Mouse (Mus musculus) heart, embryonic 12.5 days (tissue): ENCODE measurements at regions not wholly inside any gene's neighbourhood (a gene's known extent, or its start where the extent isn't known, plus 50 kb on each side); places are given as distances from the start of the nearest gene placed in this dataset.

ENCODE experiments used
- ATAC-seq: fragments of 200-750 bp; cut with Nextera tagmentation; 2 replicates; pipeline ENCODE4 v1.8.0; 2017; ENCODE audit warnings: moderate TSS enrichment, moderate library complexity; ENCODE audit not compliant: insufficient number of reproducible peaks, low FRiP score
- H3K27ac ChIP-seq: fragments of 300-500 bp; sonication (generic); 2 replicates; pipeline ENCODE4 v1.5.1; 2016; ENCODE audit warnings: mild to moderate bottlenecking, moderate library complexity; ENCODE audit not compliant: poor library complexity, severe bottlenecking
- H3K27me3 ChIP-seq: fragments of 300-500 bp; sonication (generic); replicated peaks from 2 replicates; pipeline ENCODE4 v1.6.1; 2016; ENCODE audit warnings: mild to moderate bottlenecking, moderate library complexity
- H3K36me3 ChIP-seq: fragments of 300-500 bp; sonication (generic); 2 replicates; pipeline ENCODE4 v1.6.1; 2016; ENCODE audit warnings: mild to moderate bottlenecking, moderate library complexity
- H3K4me1 ChIP-seq: fragments of 300-500 bp; sonication (generic); replicated peaks from 2 replicates; pipeline ENCODE4 v1.6.1; 2016; ENCODE audit warnings: mild to moderate bottlenecking
- H3K4me2 ChIP-seq: fragments of 300-500 bp; sonication (generic); 2 replicates; pipeline ENCODE4 v1.6.1; 2016; ENCODE audit warnings: mild to moderate bottlenecking, moderate library complexity
- H3K4me3 ChIP-seq: fragments of 300-500 bp; sonication (generic); 2 replicates; pipeline ENCODE4 v1.5.1; 2016; ENCODE audit warnings: mild to moderate bottlenecking
- H3K9ac ChIP-seq: fragments of 300-500 bp; sonication (generic); 2 replicates; pipeline ENCODE4 v1.6.1; 2016; ENCODE audit warnings: mild to moderate bottlenecking, moderate library complexity
- H3K9me3 ChIP-seq: fragments of 300-500 bp; sonication (generic); replicated peaks from 2 replicates; pipeline ENCODE4 v1.6.1; 2016; ENCODE audit warnings: mild to moderate bottlenecking, moderate library complexity
- WGBS: fragments of 180-500 bp; shearing (Covaris S2); methylation state at CpG from one replicate; pipeline ENCODE4 v1.1.7; 2016; 5-methylcytosine and 5-hydroxymethylcytosine counted together

DNA sequence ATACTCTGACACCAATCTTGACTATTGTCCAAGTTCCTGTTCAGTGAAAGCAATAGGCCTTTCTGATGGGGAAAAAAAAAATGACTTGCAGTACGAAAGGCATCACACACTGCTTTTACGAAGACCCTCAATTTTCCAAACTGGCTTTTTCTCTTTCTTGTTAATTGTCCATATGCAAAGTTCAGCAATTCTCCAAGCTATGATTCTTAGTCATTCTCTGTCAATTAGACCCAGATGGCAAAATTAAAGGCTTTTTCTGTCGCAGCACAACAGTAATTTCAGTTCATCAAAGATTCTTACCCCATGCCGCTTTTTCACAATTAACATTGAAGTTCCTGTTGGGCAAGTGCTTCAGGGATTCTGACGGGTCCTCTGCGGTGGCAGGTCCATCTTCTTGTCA, 1343.2 kb upstream of the Slc10a2 start:
- Histone ChIP-seq H3K9ac (no peak overlapping the region), H3K4me3 (no peak overlapping the region), H3K4me2 (no peak overlapping the region), H3K36me3 (no peaks in the 10 kb centered on the region), H3K27ac (no peak overlapping the region), H3K9me3 (no peaks in the 10 kb centered on the region), H3K27me3 (no peaks in the 10 kb centered on the region), H3K4me1 (no peaks in the 10 kb centered on the region)
- WGBS: 68% methylated on average over 6 of the region's 6 CpGs
- no peak for ATAC-seq

DNA sequence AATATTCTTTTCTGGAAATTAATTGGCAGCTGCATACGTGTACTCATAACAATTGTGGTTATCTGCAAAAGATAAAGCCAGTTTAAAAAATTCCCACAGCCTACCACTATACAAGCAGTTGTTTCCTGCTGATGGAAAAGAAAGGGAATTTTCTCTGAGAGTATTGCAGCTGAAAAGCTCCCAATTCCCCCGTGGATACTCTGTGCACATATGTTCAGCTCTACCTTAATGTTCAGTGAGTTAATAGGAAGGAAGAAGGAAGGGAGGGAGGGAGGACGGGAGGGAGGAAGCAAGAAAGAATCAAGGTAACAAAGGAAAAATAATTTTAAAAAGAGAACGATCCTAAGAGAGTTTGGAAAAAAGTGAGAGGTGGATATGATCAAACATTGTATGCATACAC, 1333.9 kb upstream of the Slc10a2 start:
- Histone ChIP-seq H3K9ac (no peak overlapping the region), H3K4me3 (no peak overlapping the region), H3K36me3 (no peaks in the 10 kb centered on the region), H3K4me1 (no peaks in the 10 kb centered on the region), H3K27ac (no peak overlapping the region), H3K27me3 (no peaks in the 10 kb centered on the region), H3K9me3 (no peaks in the 10 kb centered on the region), H3K4me2 (no peak overlapping the region)
- no peak for ATAC-seq
- 56% methylated on average over 4 of the region's 4 CpGs for WGBS
